Mouse (Mus musculus): Measurements from ENCODE around the gene Mvb12b. TPM values are rescaled to one million over a fixed set of nuclear protein-coding genes. Genes with fewer than 3 reads are reported as not detected.

The Mvb12b gene
- polyA plus RNA-seq, 1 experiment from 2014 or later: 60.5 TPM

- no peak overlapping the region for H3K9ac ChIP-seq
- no peaks in the 10 kb centered on the region for H3K36me3 ChIP-seq
- ATAC-seq (ENCODE audit: low read depth): no peak
- H3K4me2 ChIP-seq: no peak overlapping the region
- 28% methylated on average over 3 of the region's 3 CpGs for WGBS
- peaks cover 14% of the 10 kb centered on the region for H3K4me1 ChIP-seq (replicated peaks)
- H3K27ac ChIP-seq (replicated peaks): no peak overlapping the region
- H3K4me3 ChIP-seq: no peak overlapping the region
- peaks cover 43% of the 10 kb centered on the region for H3K27me3 ChIP-seq
- H3K9me3 ChIP-seq: no peaks in the 10 kb centered on the region
Measured at GRCm38 (mm10) chr2:33708096-33708495, 179.7 kb downstream of the Mvb12b start.

- Histone ChIP-seq H3K4me1 (replicated peaks) (peaks cover 19% of the 10 kb centered on the region), H3K9ac (no peak overlapping the region), H3K4me2 (no peak overlapping the region), H3K27me3 (peaks cover 55% of the 10 kb centered on the region), H3K27ac (replicated peaks) (no peak overlapping the region), H3K36me3 (no peaks in the 10 kb centered on the region), H3K9me3 (no peaks in the 10 kb centered on the region), H3K4me3 (no peak overlapping the region)
- 75% methylated on average over 9 of the region's 9 CpGs for WGBS
- ATAC-seq (ENCODE audit: low read depth): no peak
Measured at GRCm38 (mm10) chr2:33706403-33706802, 181.3 kb downstream of the Mvb12b start.

GRCm38 (mm10) chr2:33705687-33706320, 181.9 kb downstream of the Mvb12b start:
- Histone ChIP-seq H3K4me3 (no peak overlapping the region), H3K36me3 (no peaks in the 10 kb centered on the region), H3K9me3 (no peaks in the 10 kb centered on the region), H3K27ac (replicated peaks) (no peak overlapping the region), H3K27me3 (peaks cover 61% of the 10 kb centered on the region), H3K4me1 (replicated peaks) (peaks cover 25% of the 10 kb centered on the region), H3K4me2 (no peak overlapping the region), H3K9ac (peak overlapping the region; percentile 41; the same call in 1 of the 2 replicates)
- 34% methylated on average over 16 of the region's 16 CpGs for WGBS
- no peak for ATAC-seq (ENCODE audit: low read depth)

GRCm38 (mm10) chr2:33703286-33703685, 184.5 kb downstream of the Mvb12b start:
- no peak overlapping the region for H3K4me2 ChIP-seq
- H3K36me3 ChIP-seq: no peaks in the 10 kb centered on the region
- peaks cover 61% of the 10 kb centered on the region for H3K27me3 ChIP-seq
- H3K4me1 ChIP-seq (replicated peaks): peaks cover 31% of the 10 kb centered on the region
- H3K9me3 ChIP-seq: no peaks in the 10 kb centered on the region
- ATAC-seq (ENCODE audit: low read depth): no peak
- no peak overlapping the region for H3K4me3 ChIP-seq
- H3K27ac ChIP-seq (replicated peaks): no peak overlapping the region
- H3K9ac ChIP-seq: no peak overlapping the region
- WGBS: 67% methylated on average over 5 of the region's 5 CpGs

DNA sequence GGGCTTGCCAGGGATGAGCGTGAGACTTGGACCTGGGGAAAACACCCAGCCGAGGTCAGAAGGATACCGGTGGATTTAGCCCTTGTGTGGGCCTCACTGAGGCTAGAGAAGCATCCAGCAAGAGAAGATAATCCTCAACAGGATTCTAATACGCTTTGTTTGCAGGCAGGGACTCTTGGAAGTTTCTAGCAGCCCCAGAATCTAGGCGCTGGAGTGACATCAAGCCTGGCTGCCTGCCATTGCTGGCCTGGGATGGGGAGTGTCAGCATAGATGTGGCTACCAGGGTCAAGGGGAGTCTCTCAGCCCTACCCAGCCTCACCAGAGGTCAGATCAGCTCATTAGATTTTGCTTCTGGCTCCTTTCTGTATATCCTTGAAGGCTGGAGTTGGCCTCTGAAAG, 185.0 kb downstream of the Mvb12b start:
- 85% methylated on average over 5 of the region's 5 CpGs for WGBS
- Histone ChIP-seq H3K27me3 (peaks cover 55% of the 10 kb centered on the region), H3K27ac (replicated peaks) (no peak overlapping the region), H3K9me3 (no peaks in the 10 kb centered on the region), H3K9ac (no peak overlapping the region), H3K36me3 (no peaks in the 10 kb centered on the region), H3K4me1 (replicated peaks) (peaks cover 31% of the 10 kb centered on the region), H3K4me2 (no peak overlapping the region), H3K4me3 (no peak overlapping the region)
- no peak for ATAC-seq (ENCODE audit: low read depth)

DNA sequence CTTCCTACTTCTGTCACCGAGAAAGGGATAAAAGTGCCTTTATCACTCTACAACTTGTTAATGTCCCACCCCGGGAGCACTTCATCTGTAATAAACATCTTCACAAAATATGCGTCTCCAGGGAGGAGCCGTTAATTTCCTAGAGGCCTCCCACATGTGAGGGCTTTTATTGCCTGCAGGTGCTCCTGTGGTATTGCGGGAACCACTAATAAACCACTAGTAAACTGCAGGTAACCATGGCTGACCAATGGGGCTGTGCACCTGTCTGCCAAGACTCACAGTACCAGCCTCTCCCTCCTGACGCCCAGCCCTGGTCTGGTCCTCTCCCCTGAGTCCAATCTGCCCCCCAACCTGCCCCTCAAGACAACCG, 186.3 kb downstream of the Mvb12b start:
- H3K4me1 ChIP-seq (replicated peaks): peaks cover 31% of the 10 kb centered on the region
- peaks cover 43% of the 10 kb centered on the region for H3K27me3 ChIP-seq
- H3K4me3 ChIP-seq: no peak overlapping the region
- ATAC-seq (ENCODE audit: low read depth): 0 out of 2 replicates have a peak, but pooled peaks have one; percentile 13
- H3K9ac ChIP-seq: no peak overlapping the region
- no peak overlapping the region for H3K27ac ChIP-seq (replicated peaks)
- 14% methylated on average over 7 of the region's 7 CpGs for WGBS
- no peak overlapping the region for H3K4me2 ChIP-seq
- H3K36me3 ChIP-seq: no peaks in the 10 kb centered on the region
- H3K9me3 ChIP-seq: peaks cover 10% of the 10 kb centered on the region; the same call in 1 of the 2 replicates

DNA sequence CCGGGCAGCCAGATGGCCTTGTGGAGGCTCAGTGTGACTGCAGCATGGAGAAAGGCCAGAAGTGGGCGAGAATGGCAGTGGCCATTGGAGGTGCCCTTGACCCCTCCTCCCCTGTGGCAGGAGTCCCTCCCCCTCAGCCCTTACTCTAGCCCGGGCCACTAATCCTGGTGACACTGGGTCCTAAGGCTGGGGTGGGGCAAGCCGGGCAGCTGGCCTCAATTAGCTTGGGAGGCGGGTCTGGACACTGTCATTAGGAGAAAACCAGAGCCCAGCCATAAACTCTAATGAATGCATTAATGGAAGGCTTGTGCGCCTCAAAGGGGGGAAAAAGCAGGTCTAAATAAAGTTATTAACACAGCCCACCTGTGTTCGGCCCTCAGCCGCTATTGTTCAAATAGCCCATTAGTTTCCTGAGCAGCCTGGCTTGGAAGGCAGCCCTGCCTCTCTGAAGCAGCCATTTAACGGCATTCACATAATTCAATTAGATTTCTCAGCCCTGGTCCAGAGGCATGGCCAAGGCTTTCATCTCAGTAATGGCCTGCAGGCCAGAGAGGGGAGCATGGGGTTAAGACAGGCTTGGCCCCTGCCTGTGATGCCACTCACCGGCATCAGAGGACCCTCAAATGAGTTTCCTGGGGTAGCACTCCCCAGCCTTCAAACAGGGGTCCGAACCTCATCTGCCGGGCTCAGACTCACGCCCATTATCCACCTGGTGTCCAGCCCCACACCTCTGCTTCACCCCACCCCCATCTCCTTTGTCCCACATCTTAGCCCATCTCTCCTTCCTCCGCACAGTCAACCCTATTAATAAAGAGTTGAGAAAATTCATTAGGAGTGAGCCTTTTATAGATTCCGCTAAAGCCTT, 186.9 kb downstream of the Mvb12b start:
- peak; percentile 48; the same call in 1 of the 2 replicates for ATAC-seq (ENCODE audit: low read depth)
- Histone ChIP-seq H3K27ac (replicated peaks) (no peak overlapping the region), H3K9me3 (peaks cover 10% of the 10 kb centered on the region; the same call in 1 of the 2 replicates), H3K4me1 (replicated peaks) (peaks cover 26% of the 10 kb centered on the region), H3K27me3 (peaks cover 37% of the 10 kb centered on the region), H3K4me3 (no peak overlapping the region), H3K36me3 (no peaks in the 10 kb centered on the region), H3K9ac (no peak overlapping the region), H3K4me2 (no peak overlapping the region)
- WGBS: 15% methylated on average over 15 of the region's 15 CpGs

- peaks cover 22% of the 10 kb centered on the region for H3K4me1 ChIP-seq (replicated peaks)
- peaks cover 30% of the 10 kb centered on the region for H3K27me3 ChIP-seq
- H3K9ac ChIP-seq: no peak overlapping the region
- H3K4me2 ChIP-seq: no peak overlapping the region
- no peak overlapping the region for H3K27ac ChIP-seq (replicated peaks)
- H3K4me3 ChIP-seq: no peak overlapping the region
- no peak for ATAC-seq (ENCODE audit: low read depth)
- H3K9me3 ChIP-seq: peaks cover 10% of the 10 kb centered on the region; the same call in 1 of the 2 replicates
- no peaks in the 10 kb centered on the region for H3K36me3 ChIP-seq
- WGBS: 72% methylated on average over 3 of the region's 3 CpGs
Measured at GRCm38 (mm10) chr2:33698898-33699297, 188.8 kb downstream of the Mvb12b start.

GRCm38 (mm10) chr2:33696428-33696827, 191.3 kb downstream of the Mvb12b start:
- Histone ChIP-seq H3K4me2 (no peak overlapping the region), H3K36me3 (no peaks in the 10 kb centered on the region), H3K4me1 (replicated peaks) (peaks cover 12% of the 10 kb centered on the region), H3K9me3 (peaks cover 10% of the 10 kb centered on the region; the same call in 1 of the 2 replicates), H3K27me3 (peaks cover 12% of the 10 kb centered on the region; the same call in 1 of the 2 replicates), H3K4me3 (no peak overlapping the region), H3K9ac (no peak overlapping the region), H3K27ac (replicated peaks) (no peak overlapping the region)
- 65% methylated on average over 3 of the region's 3 CpGs for WGBS
- ATAC-seq (ENCODE audit: low read depth): no peak

- H3K4me3 ChIP-seq: no peak overlapping the region
- H3K9me3 ChIP-seq: peaks cover 10% of the 10 kb centered on the region; the same call in 1 of the 2 replicates
- no peaks in the 10 kb centered on the region for H3K27me3 ChIP-seq
- H3K4me1 ChIP-seq (replicated peaks): peaks cover 12% of the 10 kb centered on the region
- 72% methylated on average over 3 of the region's 3 CpGs for WGBS
- H3K9ac ChIP-seq: no peak overlapping the region
- H3K36me3 ChIP-seq: no peaks in the 10 kb centered on the region
- no peak overlapping the region for H3K27ac ChIP-seq (replicated peaks)
- no peak overlapping the region for H3K4me2 ChIP-seq
- ATAC-seq (ENCODE audit: low read depth): no peak
Measured at GRCm38 (mm10) chr2:33693931-33694330, 193.8 kb downstream of the Mvb12b start.

DNA sequence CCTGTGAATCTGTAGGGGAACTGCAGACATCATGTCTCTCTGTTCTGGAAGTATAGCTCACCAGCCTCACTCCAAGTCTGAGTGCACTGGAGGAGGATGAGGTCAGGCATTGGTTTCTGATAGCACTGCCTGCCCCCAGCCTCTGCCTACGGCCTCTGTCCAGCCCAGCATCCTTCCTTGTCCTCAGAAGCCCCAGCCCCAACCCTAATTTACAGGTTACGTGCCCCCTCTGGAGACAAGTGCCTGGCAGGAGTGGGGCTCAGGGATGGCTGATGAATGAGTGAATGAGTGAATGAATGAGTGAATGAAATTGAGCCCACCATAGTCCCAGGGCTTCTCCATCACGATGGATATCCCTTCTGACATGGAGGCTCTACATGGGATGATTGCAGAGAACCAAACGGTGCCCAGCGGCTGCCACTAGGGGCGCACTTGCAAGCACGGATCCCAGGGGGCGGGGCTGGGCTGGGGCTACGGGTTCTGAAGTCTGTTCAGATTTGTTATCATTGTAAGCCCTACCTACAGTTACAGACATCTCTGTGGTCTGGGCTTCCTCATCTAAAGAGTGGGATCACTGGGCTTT, 197.8 kb downstream of the Mvb12b start:
- H3K4me1 ChIP-seq (replicated peaks): peaks cover 17% of the 10 kb centered on the region
- peak overlapping the region; percentile 63 for H3K27ac ChIP-seq (replicated peaks)
- H3K27me3 ChIP-seq: no peaks in the 10 kb centered on the region
- H3K9me3 ChIP-seq: no peaks in the 10 kb centered on the region
- ATAC-seq (ENCODE audit: low read depth): no peak; the same call in 1 of the 2 replicates
- H3K9ac ChIP-seq: no peak overlapping the region; the same call in 1 of the 2 replicates
- WGBS: 35% methylated on average over 9 of the region's 9 CpGs
- H3K4me2 ChIP-seq: no peak overlapping the region
- H3K4me3 ChIP-seq: no peak overlapping the region
- H3K36me3 ChIP-seq: no peaks in the 10 kb centered on the region

Data from neural tube, embryonic 13.5 days (tissue).